Mouse (Mus musculus) kidney, adult 2 months (tissue): Measurements from ENCODE around the gene Scgn.

ENCODE experiments used
- CTCF ChIP-seq: fragments of 200-500 bp; conservative IDR thresholded peaks from 2 replicates; pipeline ENCODE4 v1.5.1; 2011; ENCODE audit warnings: low read depth, mild to moderate bottlenecking, control low read depth, low read length, moderate library complexity, mixed read lengths; ENCODE audit not compliant: insufficient read depth, insufficient read length
- POLR2A ChIP-seq: fragments of 200-500 bp; IDR thresholded peaks from one replicate; pipeline ENCODE4 v1.6.1; 2011; ENCODE audit warnings: low read depth, low read length, control low read depth

DNA sequence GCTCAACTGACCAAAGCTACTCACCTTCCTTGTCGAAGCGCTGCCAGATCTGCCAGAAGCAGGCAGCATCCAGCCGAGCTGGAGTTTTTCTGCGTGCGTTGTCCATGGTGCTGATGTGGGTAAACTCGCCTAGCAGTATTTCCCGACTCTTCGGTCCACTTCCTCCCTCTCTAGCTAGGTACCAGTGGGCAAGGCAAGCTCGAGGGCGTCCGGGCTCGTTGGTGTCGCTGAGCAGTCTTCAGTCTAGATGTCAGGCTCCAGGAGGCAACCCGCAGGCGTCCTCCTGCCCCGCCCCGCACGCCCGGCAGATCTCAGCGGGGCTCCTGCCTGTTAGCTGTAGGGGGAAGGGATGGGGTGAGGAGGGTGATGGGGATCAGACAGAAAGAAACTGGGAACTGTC lies at the start of gene Scgn:
- TF ChIP-seq POLR2A (no peak), CTCF (no peak; the same call in 1 of the 2 replicates)
